Mouse (Mus musculus) lung, adult 18-20 months (tissue): ENCODE measurements around the gene Mmrn2.
"Not testable (repeated sequence)": the region's sequence is repeated elsewhere in the genome, so short reads cannot be mapped to it uniquely, and the experiment has no call there.

ENCODE experiments used
- DNase-seq, 2 experiments: peaks; one replicate each; pipeline ENCODE4 v3.0.0; 2022; ENCODE audit warnings: mixed read lengths in 2 of 2

Mmrn2 gene

GRCm38 (mm10) chr14:34362726-34363445 is 12.4 kb upstream of the Mmrn2 start:
- peak; percentile 81 to 84 for DNase-seq

- peak; percentile 81 to 87 for DNase-seq
These were observed 11.6 kb upstream of the Mmrn2 start for GRCm38 (mm10) chr14:34363490-34364253.

DNA sequence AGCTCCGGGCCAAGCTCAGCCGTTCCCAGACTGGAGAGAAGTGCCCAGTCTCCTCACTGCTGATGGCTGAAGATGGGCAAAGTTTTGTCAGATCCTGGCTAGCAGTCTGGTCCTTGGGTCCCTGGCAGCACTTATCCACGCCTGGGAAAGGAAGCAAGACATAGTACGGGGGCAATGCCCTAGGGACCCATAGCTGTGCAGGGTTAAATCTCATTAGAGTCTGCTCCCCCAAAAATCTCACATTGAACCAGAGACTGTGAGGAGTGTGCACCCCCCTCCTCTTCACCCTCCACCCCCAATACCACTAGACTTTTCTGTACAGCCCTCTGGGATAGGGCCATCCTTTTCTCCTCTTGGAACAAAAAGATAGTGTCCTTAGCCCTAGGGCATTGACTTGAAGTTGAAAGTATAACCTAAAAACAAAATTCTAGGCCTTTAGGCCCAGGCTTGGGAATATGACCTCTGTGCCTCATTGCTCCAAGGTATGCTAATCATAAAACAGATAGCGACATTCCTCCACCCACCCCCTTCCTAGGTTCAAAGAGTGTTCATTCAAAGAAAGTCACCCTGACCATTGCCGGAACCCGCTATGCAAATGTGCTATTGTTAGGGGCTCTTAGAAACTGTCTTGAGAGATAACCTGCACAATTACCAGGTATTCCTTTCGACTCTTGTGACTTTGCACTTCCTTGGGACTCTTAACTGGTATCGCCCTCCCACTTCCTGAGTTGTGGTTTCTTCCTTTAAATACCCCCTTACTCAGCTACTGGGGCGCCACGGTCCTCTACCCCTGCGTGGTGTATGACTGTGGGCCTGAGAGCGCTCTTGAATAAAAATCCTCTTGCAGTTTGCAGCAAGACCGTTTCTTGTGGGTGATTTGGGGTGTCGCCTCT is 10.8 kb upstream of the Mmrn2 start:
- DNase-seq: not testable (repeated sequence)

DNA sequence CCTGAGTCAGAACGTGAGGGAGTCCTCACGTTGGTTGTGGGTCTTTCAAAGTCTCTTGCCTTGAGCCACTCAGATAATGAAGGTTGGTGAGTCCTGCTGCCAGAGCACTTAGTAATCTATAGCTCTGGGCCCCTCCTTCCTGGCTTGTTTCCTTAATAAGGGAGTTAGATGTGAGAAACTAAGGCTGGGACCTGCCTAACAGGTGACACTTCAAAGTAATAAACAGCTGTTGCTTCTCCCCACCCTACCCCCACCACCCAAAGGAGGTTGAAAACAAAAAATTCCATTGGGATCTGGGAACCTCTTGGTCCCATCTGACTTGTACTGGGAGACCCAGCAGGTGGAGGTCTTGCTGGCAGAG is 10.1 kb upstream of the Mmrn2 start:
- no peak for DNase-seq

DNA sequence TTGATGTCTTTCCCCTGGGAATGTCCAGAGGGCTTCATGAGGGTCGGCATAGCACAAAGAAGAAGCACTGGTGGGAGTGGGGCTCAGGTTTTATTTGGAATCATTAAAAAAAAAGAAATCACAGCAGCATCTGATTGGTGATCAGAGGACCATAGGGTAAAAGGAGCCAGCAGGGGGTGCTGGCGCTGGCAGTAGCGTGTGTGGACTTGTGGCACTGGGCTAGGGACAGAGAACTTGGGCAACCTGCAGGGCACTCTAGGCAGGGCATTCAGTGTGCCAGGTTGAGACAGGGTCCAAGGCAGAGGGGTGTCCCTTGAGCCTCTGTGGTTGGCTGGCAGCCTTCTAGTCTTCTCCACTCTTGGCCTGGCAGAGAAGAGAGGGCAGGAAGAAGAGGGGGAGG is 5.1 kb upstream of the Mmrn2 start:
- no peak for DNase-seq

DNA sequence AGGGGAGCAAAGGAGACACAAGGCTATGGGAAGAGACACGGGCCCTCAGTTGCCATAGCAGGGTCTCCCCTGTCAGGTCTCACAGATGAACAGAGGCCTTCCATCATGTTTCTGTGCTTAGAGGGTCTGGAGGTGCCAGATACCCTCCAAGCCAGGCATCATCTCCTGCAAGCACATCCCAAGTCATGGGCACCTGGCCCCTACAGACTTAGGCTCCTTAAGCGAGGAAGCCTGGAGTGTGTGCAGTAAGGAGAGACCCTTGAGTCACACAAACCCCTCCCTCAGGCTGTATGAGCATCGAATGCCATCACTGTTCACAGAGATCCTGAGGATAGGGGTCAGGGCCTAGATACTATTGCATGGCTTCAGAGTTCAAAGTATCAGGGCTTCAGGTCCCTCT is 4.3 kb upstream of the Mmrn2 start:
- DNase-seq: no peak

GRCm38 (mm10) chr14:34371763-34372162 is 3.5 kb upstream of the Mmrn2 start:
- no peak for DNase-seq

DNA sequence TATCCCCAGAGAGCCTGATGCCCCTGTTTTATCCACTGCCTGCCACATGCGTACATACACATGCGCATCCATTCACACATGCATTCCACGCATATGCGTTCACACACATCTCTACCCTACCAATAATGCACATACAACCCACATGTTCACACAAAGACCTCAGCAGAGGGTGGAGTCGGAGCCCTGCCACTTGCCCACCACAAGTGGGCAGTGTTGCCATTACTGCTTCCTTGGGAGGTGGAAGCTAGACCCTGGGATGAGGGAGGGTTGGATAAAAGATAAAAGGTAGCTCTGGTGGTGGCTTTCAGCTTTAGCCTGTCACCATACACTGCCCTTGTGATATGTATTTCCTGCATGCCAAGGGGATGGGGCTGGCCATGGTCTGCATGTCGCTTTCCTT is 2.6 kb upstream of the Mmrn2 start:
- peak; percentile 32 to 56 for DNase-seq

- no peak for DNase-seq
These were observed 1.7 kb upstream of the Mmrn2 start for GRCm38 (mm10) chr14:34373581-34373980.

- no peak for DNase-seq
These were observed 688 bp upstream of the Mmrn2 start, which contains the start of gene Sncg for GRCm38 (mm10) chr14:34374577-34374976. TSS of gene Sncg (minus strand) at chr14:34374789.

DNA sequence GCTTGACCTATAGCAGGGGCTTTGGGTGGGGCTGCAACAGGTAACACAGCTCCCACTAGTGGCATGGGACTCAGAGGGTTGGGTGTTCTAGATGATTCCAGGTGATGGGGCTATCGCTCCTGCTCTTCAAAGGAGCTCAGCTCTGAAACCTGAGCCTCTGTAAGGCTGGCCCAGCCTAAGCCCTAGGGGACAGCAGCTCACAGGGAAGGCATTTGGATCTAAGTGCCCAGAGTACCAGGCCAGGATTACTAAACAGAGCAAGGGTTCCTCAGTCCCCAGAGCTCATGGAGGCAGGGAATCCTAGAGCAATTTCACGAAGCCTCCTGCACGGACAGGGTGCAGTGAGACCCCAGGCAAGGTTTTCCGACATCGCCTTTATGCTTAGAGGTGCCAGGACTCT is 676 bp downstream of the Mmrn2 start:
- DNase-seq: no peak

- no peak for DNase-seq
These were observed 1.9 kb downstream of the Mmrn2 start for GRCm38 (mm10) chr14:34377121-34377520.

DNA sequence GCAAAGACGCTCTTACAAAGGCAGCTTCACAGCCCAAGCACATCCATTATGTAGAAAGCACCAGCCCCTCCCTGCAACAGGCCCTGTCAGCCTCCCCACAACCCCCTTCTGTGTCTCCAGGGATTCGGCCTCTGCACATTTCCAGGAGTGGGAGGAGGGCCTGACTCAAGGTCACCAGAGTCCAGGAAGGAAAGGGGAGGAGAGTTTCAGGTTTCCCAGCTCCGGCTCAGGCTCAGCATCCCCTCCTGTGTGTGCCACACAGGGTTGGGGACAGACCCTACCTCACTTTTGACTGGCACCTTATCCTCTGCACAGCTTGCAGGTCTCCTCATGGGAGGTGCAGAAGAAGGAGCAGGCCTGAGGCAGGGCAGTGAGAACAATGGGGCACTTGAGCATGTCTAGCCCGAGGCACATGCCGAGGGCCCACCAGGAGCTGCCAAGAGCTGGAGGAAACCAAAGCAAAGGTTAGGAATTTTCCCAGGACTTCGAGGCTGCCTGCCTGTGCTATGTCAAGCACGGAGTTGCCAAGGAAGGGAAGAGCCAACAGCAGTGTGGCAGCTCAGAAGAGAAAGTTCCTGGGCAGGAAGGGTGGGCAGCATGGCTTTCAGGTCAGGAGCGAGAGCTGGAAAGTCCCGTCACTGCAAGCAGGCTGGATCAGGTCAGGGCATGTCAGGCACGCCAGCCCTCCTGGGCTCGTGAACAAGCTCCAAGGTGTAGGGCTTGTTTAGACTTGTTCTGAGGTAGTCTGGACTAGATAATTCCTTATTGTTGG is 3.5 kb downstream of the Mmrn2 start:
- DNase-seq: peak; percentile 32 to 46

DNA sequence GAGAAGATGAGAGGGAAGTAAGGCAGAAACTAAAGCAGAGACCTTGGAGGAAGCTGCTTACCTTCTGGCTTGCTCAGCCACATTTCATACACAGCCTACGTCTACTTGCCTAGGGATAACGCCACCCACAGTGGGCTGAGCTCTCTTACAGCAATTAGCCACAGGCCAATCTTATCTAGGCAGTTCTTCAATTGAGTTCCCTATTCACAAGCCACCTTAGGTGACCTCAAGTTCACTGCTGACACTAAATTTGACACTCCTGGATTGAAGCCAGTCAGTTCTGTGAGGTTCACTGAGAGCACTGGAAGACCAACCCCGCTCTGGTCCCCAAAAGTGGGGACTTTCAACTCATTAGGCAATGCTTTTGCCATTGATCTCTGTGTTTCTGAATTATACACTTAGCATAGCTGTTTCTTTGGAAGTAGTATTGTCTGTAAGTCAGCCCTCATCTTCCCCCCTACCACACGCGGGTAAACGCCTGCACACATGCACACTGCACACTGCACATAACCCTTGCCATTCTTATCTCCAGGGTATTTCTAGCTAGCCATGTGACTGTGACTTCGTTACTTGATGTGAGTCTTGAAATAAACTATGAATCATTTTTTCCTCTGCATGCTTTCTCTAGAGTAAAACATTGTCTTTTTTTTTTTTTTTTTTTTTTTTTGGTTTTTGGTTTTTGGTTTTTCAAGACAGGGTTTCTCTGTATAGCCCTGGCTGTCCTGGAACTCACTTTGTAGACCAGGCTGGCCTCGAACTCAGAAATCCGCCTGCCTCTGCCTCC is 7.8 kb downstream of the Mmrn2 start:
- DNase-seq: no peak

DNA sequence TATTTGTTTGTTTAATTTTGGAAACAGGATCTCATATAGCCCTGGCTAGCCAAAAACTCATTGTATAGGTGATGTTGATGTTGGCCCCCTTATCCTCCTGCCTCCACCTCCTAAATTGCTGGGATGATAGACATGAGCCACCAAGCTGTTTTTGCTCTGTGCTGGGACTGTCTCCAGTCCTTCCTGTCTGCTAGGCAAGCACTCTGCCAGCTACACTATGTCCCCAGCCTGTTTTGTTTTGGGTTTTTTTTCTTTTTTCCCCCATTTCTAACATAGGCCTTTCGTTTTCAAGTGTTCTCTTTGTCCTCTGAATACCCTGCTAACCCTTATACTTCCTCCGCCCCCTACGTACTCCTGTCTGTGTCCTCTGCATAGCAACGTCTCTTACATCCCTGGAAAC is 18.0 kb downstream of the Mmrn2 start:
- DNase-seq: no peak

DNA sequence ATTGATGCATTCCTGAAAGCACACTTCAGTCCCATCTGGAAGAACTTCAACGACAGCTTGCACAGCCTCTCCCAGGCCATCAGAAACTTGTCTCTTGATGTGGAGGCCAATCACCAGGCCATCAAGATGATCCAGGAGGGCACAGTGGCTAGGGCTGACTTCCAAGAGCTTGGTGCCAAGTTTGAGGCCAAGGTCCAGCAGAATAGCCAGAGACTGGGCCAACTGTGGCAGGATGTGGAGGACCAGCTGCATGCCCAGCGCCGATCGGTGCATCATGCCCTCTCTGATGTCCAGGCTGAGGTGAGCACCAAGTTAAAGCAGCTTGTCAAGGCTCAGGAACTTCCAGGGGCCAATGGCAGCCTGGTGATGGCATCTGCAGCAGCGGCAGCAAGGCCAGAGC is 22.6 kb downstream of the Mmrn2 start:
- no peak for DNase-seq

DNA sequence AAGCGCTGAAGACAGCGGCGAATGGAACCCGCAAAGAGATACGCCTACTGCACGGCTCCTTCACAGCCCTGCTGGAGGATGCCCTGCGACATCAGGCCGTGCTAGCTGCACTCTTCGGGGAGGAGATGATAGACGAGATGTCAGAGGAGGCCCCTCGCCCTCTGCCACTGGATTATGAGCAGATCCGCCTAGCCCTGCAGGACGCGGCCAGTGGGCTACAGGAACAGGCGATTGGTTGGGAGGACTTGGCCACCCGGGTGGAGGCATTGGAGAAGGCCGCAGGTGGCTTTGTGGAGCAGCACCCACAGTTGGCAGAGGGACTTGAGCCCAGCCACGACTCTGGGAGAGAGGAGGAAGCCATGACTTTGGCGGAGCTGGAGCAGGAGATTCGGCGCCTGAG is 23.6 kb downstream of the Mmrn2 start:
- no peak for DNase-seq

DNA sequence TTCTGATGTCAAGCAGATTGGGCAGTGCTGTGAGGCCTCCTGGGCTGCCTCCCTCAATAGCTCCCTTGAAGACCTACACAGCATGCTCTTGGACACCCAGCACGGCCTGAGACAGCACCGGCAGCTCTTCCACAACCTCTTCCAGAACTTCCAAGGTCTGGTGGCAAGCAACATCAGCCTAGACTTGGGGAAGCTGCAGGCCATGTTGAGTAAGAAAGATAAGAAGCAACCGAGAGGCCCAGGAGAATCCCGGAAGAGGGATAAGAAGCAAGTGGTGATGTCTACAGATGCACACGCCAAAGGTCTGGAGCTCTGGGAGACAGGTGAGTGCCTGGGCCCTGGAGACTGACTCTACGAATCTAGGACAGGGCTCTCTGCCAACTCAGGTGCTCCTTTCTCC is 24.0 kb downstream of the Mmrn2 start:
- DNase-seq: no peak

DNA sequence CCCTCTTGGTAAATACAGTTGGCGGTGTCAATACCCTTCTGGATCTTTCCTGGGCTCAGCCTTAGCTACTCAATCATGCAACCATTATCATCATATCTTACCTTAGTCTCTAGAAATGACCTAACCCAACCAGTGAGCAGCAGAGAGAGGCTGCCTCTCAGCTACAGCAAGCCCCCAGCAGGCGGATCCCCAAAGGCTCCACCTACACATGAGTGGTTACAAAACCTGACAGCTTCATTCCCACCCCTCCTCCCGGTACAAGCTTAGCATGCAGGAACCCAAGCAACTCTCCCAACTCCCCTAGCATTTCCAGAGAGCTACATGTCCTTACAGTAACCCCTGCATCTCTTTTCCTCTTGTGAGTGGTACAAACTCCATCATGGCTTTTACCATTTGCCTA is 24.8 kb downstream of the Mmrn2 start:
- DNase-seq: no peak

GRCm38 (mm10) chr14:34401135-34401534 is 25.9 kb downstream of the Mmrn2 start:
- peak; percentile 71 to 80 for DNase-seq

- no peak for DNase-seq
These were observed 27.6 kb downstream of the Mmrn2 start for GRCm38 (mm10) chr14:34402871-34403270.

DNA sequence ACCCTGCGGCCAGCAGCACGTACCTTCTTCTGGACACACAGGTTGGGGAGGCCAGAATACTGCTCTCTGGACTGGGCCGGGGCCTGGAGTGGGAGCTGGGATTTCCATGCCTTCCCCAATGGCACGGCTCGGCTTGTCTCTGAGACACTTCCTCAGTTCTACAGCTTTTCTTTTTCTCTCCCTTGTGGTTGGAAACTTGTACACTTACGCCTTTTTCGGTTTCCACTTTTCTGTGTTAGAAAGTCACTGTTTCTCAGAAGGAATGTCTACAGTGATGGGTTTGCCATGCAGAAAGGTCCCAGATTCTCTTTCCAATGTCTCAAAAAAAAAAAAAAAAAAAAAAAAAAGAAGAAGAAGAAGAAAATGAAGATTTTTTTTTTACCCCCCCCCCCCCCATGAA is 28.2 kb downstream of the Mmrn2 start:
- no peak for DNase-seq
